Mouse (Mus musculus) layer of hippocampus, adult 11-12 months (tissue): ENCODE data around the gene Borcs5.
"Not testable (repeated sequence)": the region's sequence is repeated elsewhere in the genome, so short reads cannot be mapped to it uniquely, and the experiment has no call there.

Source experiments
- DNase-seq: peaks from one replicate; pipeline ENCODE4 v3.0.0; 2022; ENCODE audit warnings: low spot score

Borcs5 gene

DNA sequence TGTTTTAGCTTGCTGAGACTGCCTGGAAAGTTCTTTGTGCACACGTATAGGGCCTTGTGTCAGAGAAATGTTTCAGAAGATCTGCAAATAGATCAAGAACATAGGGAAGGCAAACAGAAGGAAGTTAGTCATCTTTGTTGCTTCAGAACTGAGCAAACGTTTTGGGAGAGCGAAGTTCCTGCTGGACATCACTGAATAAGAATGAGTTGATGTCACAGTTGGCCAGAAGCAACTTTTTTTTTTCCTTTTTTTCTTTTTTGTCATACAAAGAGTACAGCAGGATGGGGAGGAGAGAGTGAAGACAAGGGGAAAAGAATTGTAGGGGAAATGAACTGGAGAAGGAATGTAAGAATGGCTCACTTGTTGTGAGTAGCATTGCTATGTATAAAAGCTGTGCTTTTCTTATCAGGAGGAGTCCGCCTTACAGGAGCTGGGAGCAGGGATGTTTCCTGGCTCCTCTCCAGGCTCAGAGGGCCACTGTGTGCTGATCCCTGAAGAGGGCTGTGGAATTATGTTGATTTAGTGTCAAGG is 31.6 kb downstream of the Borcs5 start:
- DNase-seq = no peak

DNA sequence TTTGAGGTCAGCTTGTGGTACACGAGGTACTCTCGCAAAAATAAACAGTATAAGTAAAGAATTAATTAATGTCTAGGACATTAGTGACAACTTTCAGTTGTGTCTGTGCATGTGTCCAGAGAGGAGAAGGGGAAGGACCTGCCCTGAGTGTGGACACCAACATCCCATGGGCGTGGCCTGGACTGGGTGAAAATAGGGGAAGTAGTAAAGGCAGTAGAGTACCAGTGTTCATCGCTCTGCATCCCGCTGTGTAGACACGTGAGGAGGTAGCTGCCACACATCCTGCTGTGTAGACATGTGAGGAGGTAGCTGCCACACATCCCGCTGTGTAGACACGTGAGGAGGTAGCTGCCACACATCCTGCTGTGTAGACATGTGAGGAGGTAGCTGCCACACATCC is 34.4 kb downstream of the Borcs5 start:
- not testable (repeated sequence) for DNase-seq

DNA sequence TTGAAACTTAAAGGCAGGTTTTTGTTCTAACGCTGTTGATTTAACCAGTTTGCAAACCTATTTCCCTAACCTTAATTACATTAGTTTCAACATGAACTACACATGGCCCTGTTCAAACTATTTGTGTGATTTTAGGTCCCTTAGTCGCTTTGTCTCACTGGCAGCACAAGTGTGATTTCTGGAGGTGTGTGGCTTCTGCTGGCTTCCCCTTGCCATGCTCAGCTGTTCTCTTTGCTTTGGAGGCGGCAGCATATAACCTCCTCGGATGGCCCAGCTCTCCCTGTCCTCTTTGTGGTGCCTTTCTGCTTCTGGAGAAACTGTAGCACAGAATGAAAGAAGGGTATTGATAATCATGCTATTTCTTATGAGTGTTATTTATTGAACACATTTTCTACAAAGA is 38.2 kb downstream of the Borcs5 start:
- DNase-seq = no peak

DNA sequence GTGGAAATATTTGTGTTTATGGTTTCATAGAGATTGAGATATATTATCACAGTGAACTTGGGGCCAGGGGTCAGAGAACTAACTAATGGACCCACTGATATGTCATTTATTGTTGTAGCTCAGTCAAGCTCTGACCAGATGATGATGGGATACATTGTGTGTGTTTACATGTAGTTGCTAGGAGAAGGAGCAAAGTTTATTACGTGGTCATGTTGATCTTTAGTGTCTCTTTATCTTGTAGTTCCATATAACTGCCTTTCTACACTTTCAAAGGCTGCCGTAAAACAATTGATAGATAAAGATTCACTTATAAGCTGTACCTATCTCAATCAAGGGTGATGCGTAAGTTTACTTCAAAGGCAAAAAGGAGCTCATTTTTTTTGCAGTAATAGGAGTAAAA is 38.7 kb downstream of the Borcs5 start:
- no peak for DNase-seq

DNA sequence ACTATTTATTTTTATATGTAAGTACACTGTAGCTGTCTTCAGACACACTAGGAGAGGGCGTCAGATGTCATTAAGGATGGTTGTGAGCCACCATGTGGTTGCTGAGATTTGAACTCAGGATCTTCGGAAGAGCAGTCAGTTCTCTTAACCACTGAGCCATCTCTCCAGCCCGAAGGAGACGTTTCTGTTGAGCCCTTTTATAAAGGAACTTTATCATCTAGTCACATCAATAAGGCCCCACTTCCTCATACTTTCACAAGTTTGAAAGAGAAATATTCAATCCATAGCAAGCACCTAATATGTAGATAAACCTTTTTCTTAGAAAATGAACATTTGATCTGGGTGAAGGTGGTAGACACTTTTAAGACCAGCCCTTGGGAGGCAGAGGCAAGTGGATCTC is 40.0 kb downstream of the Borcs5 start:
- DNase-seq = not testable (repeated sequence)

DNA sequence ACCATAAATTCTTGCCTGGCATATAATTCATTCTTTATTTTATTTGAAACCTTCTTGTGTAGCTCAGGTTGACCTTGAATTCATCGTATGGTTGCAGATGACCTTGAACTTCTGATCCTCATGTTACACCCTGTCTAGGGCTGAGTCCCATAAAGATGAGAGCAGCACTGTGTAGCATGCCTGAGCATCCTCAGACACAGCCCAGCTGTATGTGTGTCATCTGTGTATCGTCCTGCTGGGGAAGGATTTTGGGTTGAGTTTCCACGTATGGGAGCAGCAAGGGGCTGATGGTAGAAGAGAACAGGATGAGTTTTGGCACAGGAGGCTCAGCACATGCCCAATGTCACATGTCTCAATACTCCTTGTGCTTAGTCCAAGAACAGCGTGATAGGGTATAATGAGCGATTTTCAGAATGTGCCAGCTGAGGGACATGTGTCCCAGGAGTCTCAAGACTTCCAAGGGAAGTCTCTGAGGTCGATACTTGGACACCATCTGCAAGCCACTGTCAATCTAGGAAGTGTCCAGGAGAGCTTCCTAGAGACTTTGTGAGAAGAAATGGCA is 45.1 kb downstream of the Borcs5 start:
- DNase-seq = no peak

DNA sequence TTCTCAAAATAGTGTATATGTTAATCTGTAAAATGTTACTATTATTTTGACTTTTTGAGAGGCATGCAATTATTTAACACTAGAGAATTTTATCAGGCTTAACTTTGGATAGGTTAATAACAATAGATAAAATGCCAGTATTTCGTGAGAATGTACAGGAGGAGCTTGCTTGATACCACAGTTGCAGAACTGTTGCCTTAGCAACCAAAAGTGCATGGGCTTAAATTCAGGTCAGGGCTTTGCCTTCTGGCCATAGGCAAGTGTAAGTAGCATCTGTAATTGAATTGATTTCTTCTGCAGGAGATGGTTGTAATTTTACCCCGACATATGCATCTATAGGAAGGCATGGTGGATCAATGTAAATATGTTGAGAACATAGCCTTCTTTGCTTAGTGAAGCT is 45.7 kb downstream of the Borcs5 start:
- no peak for DNase-seq

DNA sequence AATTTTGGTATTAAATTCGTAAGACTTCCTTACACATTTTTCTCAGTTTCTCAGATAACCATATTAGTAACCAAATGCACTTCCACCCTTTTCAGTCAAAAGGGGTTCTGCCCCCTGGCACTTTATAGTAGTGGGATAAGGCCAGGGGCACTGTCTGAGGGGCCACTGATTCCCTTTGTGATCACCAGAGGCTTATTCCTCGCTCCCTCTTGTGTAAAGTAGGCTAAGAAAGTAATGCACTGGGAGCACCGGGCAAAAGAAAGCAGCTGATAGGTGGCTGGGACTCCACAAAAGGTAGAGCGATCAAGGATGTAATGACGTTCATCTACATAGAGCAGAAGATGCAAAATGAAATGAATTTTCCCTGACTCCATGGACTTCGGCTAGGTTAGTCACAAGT is 46.2 kb downstream of the Borcs5 start:
- DNase-seq = no peak

DNA sequence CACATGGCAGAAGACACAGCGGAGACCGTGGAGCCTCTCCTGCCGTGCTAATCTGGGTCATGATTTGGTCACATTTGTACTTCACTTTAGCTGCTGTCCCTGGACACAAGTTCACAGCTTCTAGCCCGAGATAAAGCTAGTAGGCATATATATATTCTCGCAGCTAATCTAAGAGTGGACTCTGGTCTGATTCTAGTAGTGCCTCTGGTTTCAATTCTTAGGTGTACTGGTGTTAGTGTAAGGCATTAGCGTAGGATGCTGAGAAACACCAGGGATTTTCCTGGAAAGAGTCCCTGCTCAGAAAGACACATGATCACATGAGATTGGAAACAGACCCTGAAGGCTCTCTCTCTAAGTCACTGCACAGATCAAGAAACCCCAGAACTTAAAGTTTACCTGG is 55.2 kb downstream of the Borcs5 start:
- DNase-seq = no peak

DNA sequence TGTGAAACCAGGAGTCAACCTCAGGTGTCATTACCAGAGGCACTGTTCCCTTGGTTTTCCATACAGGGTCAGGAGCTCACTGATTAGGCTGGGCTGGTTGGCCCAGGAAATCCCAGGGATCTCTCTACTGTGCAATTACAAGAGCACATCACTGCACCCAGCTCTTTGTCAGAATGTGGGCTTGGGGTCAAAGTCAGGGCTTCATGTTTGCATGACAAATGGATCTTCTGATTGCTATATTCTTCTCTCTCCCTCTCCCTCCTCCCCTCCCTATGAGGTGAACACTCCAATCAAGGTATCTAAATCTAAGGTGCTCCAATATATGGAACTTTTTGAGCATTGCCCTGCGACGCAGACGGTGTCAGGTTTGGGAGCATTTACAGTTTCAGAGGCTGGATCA is 55.7 kb downstream of the Borcs5 start:
- DNase-seq = no peak

DNA sequence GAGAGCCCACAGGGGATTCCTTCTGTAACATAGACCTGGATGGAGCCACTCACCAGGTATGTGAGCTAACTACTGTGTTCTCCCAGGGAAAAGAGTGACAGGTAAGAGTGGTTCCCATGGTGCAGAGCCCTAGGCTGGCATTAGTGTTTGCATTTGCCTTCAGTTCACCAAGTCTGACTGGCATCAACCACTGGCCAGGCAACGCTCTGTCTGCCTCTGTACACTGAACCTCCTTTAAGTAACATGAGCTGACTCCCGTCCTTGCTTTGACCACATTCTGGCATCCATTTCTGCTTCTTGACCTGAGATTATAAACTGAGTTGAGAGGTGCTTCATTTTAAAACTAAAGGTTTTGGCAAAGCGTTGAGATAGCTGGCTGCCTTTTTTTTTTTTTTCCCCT is 56.3 kb downstream of the Borcs5 start:
- no peak for DNase-seq

DNA sequence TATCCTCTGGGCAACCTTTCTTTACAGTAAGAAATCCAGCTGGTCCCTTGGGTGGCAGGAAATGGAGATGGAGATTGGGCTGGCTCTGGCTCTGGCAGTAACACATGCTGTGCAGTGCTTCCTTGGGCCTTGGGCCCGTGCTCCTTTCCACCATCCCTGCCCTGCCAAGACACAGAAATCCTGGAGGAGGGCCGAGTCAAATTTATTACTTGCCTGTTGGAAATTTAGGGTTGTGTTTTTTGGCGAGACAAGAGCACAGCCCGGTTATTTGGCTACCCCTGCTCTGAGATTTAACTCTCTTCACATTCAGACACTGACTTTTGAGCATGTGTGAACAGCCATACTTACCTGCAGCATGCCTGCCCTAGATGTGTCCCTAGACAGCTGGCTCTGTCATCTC is 56.8 kb downstream of the Borcs5 start:
- DNase-seq = no peak

DNA sequence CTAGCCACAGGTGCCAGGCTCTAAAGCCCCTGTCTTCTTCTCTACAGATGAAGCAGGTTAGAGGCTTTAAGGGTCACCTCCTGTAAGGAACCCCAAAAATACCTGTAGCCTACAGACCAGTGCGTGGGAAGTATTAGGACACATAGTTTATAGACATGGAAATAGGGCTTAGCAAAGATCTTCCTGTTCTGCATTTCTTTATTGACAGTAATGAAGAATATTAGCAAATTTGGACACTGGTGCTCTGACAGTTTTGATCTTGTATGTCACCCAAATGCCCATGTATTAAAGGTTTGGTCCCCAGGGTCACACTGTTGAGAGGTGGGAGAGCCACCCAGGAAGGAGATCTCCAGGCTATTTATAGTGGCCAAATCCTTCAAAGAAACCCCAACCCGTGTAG is 57.2 kb downstream of the Borcs5 start:
- DNase-seq = no peak

DNA sequence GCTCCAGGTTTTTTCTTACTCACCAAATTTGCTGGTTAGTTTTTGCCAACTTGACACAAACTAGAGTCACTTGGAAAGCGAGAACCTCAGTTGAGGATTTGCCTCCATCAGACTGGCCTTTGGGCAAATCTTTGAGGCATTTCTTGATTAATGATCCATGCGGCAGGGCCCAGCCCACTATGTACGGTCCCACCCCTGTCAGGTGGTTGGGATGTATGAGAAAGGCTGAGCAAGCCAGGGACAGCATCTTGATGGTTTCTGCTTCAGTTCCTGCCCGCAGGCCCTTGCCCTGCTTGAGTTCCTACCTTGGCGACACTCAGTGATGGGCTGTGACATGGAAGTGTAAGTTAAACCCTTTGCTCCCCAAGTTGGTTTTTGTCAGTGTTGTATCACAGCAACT is 58.9 kb downstream of the Borcs5 start:
- DNase-seq = no peak

DNA sequence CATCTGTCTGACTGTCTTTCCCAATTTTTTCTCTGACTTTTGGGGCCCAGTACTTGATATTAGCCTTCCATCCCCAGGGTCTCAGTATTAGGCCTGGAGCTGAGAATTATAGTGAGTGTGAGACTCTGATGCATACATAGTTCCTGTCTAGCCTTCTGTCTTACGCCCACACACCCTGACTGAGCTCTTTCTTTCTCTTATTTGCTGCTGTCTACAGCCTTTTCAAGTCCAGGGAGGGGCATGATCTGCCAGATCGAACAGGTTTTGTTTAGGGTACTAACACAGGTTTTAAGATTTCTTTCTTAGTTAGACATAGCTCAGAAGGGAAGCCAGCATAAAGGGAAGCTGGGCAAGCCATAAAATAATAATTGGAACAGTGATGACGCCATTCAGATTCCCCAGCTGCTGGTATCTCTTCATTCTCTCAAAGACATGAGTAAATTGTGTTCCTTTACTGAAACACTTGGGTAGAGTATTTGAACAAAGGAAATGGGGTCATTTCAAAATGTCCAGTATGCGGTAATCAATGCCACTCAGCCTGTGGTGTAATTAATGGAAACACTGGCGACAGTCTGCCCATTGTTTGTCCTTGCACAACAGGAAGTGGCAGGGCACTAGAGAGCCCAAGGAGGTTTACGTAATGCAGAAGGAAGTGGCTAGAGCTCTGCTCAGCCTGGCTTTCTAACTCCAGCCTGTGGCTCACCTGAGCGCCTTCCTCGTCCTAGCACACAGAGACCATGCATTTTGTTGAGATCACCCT is 61.3 kb downstream of the Borcs5 start:
- peak; percentile 34 for DNase-seq

DNA sequence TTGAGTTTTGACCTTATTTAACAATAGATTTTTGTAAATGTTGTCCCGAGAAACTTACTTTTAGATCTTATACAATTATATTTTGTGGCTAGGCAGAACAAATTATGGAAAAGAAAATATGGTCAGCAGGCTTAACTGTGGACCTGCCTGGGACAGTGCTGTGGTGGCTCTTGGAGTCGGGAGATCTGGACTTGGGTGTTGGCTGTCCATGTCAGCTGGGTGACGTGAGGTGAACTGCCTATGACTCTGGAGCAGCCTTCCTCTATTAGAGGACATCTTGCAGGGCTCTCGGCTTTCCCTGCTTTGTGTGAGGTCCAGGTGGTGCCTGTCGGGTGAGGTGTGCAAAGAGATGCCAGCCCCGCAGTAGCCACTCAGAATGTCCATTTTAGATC is 61.9 kb downstream of the Borcs5 start:
- DNase-seq = no peak

DNA sequence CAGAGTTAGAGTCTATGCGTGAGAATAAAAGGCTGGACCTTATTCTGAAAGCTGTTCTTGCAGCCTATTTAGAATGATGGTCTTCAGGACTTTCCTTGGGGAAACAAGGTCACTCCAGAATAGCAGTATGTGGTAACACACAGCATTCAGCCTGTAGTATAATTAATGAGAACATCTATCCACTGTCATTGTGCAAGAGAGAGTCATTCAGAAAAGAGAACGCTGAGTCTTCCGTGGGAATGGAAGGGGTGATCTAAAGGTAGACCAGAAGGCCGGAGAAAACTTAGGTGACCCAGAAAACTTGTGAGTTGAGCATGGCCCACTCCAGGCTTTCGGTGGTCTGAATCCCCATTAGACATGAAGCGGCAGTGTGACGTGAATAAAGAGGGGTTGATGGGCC is 62.9 kb downstream of the Borcs5 start:
- no peak for DNase-seq

DNA sequence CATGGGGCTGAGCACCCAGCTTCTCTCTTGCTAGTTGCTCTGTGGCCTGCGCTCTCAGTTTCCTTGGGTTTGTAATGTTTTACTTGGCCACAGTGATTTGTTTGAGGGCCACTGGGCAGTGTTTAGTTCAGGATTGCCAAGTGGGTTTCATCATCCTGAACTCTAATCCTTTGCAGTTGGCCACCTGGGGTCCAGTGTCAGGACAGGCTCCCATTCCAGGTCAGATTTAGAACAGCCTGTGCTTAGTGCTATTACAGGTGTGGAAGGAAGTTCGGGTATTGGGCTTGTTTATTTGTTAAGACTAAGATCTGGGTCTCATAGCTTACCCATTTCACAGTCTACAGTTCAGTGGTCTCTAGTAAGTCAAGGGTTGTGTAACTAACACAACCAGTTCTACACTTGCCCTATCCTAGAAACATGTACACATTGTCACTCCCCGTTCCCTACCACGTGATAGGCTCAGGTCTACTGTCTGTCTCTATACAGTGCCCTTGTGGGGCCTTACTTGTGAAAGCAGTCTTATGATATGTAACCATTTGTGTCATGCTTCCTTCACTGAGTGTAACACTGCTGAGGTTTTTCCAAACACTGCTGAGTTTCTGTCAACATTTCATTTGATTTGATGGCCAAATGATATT is 63.9 kb downstream of the Borcs5 start:
- DNase-seq = no peak

DNA sequence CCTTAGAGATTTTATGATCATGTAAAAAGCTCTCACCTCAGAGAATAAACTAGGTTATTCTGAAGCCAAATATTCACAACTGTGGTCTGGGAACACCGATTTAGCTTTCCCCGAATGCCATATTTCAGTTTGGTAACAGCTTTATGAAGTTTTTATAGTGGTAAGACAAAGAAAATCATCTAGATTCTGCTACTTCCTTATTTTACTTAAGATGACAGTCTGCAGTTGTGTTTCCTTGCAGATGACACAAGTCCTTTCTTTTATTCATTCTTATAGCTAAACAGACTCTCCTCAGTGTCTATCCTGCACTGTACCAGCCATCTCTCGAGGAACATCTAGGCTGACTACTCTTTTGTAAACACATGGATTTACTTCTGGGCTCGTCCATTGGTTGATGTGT is 67.2 kb downstream of the Borcs5 start:
- DNase-seq = no peak

DNA sequence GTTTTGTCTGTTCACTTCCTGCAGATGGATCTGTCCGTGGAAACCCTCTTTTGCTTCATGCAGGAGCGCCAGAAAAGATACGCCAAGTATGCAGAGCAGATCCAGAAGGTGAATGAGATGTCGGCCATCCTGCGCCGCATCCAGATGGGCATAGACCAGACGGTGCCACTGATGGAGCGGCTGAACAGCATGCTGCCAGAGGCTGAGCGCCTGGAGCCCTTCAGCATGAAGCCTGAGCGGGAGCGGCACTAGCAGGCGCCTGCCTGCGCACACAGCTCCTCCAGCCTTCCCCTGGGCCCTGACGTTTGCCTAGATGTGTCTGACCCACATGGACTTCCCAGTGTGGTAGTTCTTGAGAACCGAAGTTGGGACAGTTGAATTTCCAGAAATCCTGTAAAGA is 70.7 kb downstream of the Borcs5 start:
- DNase-seq = no peak

DNA sequence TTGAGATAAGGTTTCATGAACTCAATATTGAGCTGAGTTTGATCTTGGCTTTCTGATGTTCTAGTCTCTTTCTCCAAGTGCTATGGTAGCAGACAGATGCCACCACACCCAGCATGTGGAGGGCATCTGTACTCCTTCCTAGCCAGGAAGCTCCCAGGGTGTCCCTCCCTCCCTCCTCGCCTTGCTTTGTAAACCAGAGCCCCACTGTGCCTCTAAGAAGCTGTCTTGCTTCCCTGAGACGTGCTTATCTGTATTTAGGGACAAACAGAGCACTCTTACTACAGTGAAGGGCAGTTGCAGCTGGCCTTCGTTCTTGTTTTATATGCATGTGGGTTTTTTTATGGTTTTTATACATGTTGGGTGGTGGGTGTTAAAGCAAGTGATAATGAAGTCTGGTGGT is 74.0 kb downstream of the Borcs5 start:
- DNase-seq = no peak

DNA sequence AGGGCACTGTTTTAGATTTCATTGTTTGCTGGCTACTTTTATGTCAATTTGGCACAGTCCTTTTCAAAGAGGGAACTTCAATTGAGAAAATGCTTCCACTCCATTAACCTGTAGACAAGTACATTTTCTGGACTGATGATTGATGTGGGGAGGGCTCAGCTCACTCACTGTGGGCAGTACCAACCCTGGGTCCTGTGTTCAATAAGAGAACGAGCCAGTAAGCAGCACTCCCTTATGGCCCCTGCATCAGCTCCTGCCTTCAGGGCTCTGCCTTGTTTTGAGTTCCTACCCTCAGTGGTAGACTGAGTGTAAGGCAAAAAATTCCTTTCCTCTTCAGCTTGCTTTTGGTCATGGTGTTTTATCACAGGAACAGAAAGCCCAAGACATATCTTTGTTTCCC is 74.6 kb downstream of the Borcs5 start:
- no peak for DNase-seq

DNA sequence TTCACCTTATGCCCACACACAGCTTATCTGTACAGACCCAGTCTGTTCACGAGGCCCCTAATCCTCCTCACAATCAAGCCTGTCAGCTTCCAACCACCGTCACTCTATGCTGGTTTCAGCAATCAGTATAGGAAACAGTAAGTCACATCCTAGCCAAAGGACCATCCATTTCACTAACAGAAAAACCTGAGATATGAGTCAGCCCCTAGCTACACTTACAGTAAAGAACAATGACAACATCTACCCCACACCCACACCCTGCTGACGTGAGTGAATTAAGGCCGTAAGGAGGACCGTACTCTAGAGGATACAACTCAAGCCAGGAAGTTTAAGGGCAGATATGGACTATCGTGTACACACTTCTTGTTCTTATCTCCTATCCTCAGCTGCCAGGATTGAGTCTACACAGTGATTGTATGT is 76.9 kb downstream of the Borcs5 start:
- no peak for DNase-seq
